Mouse (Mus musculus) embryonic facial prominence, embryonic 12.5 days (tissue): Measurements from ENCODE around the gene Eif4g3. TPM values are rescaled to one million over a fixed set of nuclear protein-coding genes. Genes with fewer than 3 reads are reported as not detected.
"Not testable (repeated sequence)": the region's sequence is repeated elsewhere in the genome, so short reads cannot be mapped to it uniquely, and the experiment has no call there.

Experiments used
- ATAC-seq: fragments of 200-750 bp; cut with Nextera tagmentation; 2 replicates; pipeline ENCODE4 v1.8.0; 2017; ENCODE audit not compliant: insufficient number of reproducible peaks, insufficient read depth, low FRiP score, low TSS enrichment
- H3K27ac ChIP-seq: fragments of 300-500 bp; sonication (generic); 2 replicates; pipeline ENCODE4 v1.5.1; 2016; ENCODE audit warnings: mild to moderate bottlenecking
- H3K27me3 ChIP-seq: fragments of 300-500 bp; sonication (generic); 2 replicates; pipeline ENCODE4 v1.6.1; 2016; ENCODE audit warnings: mild to moderate bottlenecking, moderate library complexity
- H3K36me3 ChIP-seq: fragments of 300-500 bp; sonication (generic); 2 replicates; pipeline ENCODE4 v1.6.1; 2016; ENCODE audit warnings: mild to moderate bottlenecking
- H3K4me1 ChIP-seq: fragments of 300-500 bp; sonication (generic); 2 replicates; pipeline ENCODE4 v1.6.1; 2016
- H3K4me2 ChIP-seq: fragments of 300-500 bp; sonication (generic); replicated peaks from 2 replicates; pipeline ENCODE4 v1.6.1; 2016; ENCODE audit warnings: mild to moderate bottlenecking, moderate library complexity
- H3K4me3 ChIP-seq: fragments of 300-500 bp; sonication (generic); 2 replicates; pipeline ENCODE4 v1.5.1; 2016; ENCODE audit warnings: mild to moderate bottlenecking
- H3K9ac ChIP-seq: fragments of 300-500 bp; sonication (generic); 2 replicates; pipeline ENCODE4 v1.6.1; 2016; ENCODE audit warnings: mild to moderate bottlenecking, moderate library complexity
- H3K9me3 ChIP-seq: fragments of 300-500 bp; sonication (generic); 2 replicates; pipeline ENCODE4 v1.6.1; 2016; ENCODE audit warnings: mild to moderate bottlenecking, moderate library complexity
- WGBS: fragments of 180-500 bp; shearing (Covaris S2); methylation state at CpG from one replicate; pipeline ENCODE4 v1.1.7; 2016; 5-methylcytosine and 5-hydroxymethylcytosine counted together
- polyA plus RNA-seq: library from polyadenylated mRNA; unstranded; fragments of >200 nt; fragmentation: Nextera tagmentation; extraction: Ambion mirVana; gene quantifications from 2 replicates; pipeline ENCODE4 v1.2.1, GENCODE M21; 2016

Eif4g3 gene
- polyA plus RNA-seq, 1 experiment from 2014 or later, result 49.7 TPM

GRCm38 (mm10) chr4:137963881-137964584, 28.8 kb upstream of the Eif4g3 start:
- Histone ChIP-seq H3K4me3 (no peak overlapping the region), H3K9ac (no peak overlapping the region), H3K4me2 (no peak overlapping the region), H3K27me3 (no peaks in the 10 kb centered on the region), H3K9me3 (0 out of 2 replicates have a peak, but pooled peaks cover 4% of the 10 kb centered on the region), H3K27ac (no peak overlapping the region), H3K4me1 (no peaks in the 10 kb centered on the region), H3K36me3 (peaks cover 60% of the 10 kb centered on the region)
- WGBS, result 55% methylated on average over 8 of the region's 9 CpGs
- no peak for ATAC-seq

GRCm38 (mm10) chr4:137964585-137964930, 28.3 kb upstream of the Eif4g3 start:
- WGBS, result 92% methylated on average over 11 of the region's 11 CpGs

DNA sequence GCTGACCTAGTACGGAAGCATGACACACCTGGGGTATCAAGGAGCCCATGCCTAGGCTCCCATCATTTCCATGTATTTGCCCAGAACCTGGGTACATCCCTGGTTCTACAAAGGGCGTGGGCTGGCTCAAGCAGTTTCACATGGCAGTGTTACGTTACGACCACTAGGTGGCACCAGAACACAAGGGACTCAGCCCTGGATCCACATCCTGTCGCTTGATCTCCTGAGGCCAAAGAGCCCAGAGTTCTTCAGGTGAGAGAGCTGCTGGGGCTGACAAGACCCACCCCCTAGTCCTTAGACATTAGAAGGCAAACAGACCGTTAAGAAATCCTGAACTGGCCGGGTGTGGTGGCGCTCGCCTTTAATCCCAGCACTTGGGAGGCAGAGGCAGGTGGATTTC, 24.6 kb upstream of the Eif4g3 start:
- no peak for ATAC-seq
- H3K27me3 ChIP-seq, result no peaks in the 10 kb centered on the region
- H3K9ac ChIP-seq, result no peak overlapping the region
- H3K9me3 ChIP-seq, result no peaks in the 10 kb centered on the region
- WGBS, result 12% methylated on average over 9 of the region's 9 CpGs
- no peak overlapping the region for H3K4me2 ChIP-seq
- H3K4me1 ChIP-seq, result no peaks in the 10 kb centered on the region
- H3K27ac ChIP-seq, result no peak overlapping the region
- no peak overlapping the region for H3K4me3 ChIP-seq
- peaks cover 19% of the 10 kb centered on the region for H3K36me3 ChIP-seq

More at GRCm38 (mm10) chr4:137964585-137964930, 28.3 kb upstream of the Eif4g3 start:
- no peak overlapping the region for H3K9ac ChIP-seq
- H3K27me3 ChIP-seq, result no peaks in the 10 kb centered on the region
- H3K4me3 ChIP-seq, result no peak overlapping the region
- H3K4me2 ChIP-seq, result no peak overlapping the region
- no peak overlapping the region for H3K27ac ChIP-seq
- ATAC-seq, result no peak
- H3K9me3 ChIP-seq, result 0 out of 2 replicates have a peak, but pooled peaks cover 3% of the 10 kb centered on the region
- H3K4me1 ChIP-seq, result no peaks in the 10 kb centered on the region
- peaks cover 54% of the 10 kb centered on the region for H3K36me3 ChIP-seq

- H3K9ac ChIP-seq, H3K27ac ChIP-seq, H3K36me3 ChIP-seq, H3K4me2 ChIP-seq, ATAC-seq, H3K4me1 ChIP-seq, H3K27me3 ChIP-seq, H3K4me3 ChIP-seq, H3K9me3 ChIP-seq: not testable (repeated sequence)
- no CpG with 5 or more reads among the region's 11 CpGs for WGBS
Measured at GRCm38 (mm10) chr4:137970623-137971199, 22.1 kb upstream of the Eif4g3 start.

GRCm38 (mm10) chr4:137974856-137975432, 17.9 kb upstream of the Eif4g3 start:
- no CpG with 5 or more reads among the region's 11 CpGs for WGBS
- not testable (repeated sequence) for H3K9ac ChIP-seq, H3K27ac ChIP-seq, H3K4me1 ChIP-seq, H3K36me3 ChIP-seq, H3K27me3 ChIP-seq, H3K4me3 ChIP-seq, ATAC-seq, H3K4me2 ChIP-seq, H3K9me3 ChIP-seq

DNA sequence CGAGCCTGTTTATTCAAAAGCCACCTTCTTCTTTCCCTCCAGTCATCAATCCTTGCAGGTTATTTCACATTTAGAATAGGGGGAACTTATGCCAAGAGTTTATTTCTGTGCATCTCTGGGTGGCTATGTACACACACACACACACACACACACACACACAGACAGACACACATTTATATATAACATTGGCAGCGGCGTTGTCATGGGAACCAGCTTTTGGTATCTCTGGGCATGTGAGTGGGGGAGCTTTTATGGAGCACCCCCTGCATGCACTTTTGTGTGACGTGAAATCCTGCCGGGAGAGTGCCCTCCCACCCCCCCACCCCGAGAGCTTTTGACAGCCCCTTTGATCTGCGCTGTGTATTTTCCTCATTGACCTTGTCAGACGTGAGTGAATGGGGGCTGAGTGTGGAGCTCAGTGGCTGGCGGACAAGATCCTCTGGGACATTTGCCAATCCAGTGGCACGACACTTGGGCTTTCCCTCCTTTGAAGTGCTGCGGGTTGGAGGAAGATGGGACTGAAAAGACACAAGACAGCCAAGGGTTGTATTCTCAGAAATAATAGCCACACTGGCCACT, 13.7 kb upstream of the Eif4g3 start:
- H3K4me2 ChIP-seq, ATAC-seq, H3K27me3 ChIP-seq, H3K9me3 ChIP-seq, H3K4me1 ChIP-seq, H3K27ac ChIP-seq, H3K36me3 ChIP-seq, H3K4me3 ChIP-seq, H3K9ac ChIP-seq: not testable (repeated sequence)
- no CpG with 5 or more reads among the region's 11 CpGs for WGBS

DNA sequence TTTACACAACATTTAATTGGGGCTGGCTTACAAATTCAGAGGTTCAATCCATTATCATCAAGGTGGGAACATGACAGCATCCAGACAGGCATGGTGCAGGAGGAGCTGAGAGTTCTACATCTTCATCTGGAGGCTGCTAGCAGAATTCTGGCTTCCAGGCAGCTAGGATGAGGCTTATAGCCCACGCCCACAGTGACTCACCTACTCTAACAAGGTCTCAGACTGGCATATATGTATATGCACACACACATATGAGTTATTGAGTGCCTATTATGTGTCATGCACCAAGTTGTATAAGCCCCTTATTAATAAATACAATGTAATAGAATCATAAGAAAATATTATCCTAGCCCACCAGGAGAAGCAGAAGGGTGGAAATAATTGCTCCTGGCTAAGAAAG, 10.0 kb upstream of the Eif4g3 start:
- no peaks in the 10 kb centered on the region for H3K36me3 ChIP-seq
- H3K27me3 ChIP-seq, result no peaks in the 10 kb centered on the region
- WGBS, result 77% methylated on average over 1 of the region's 1 CpGs
- no peak overlapping the region for H3K9ac ChIP-seq
- no peak overlapping the region for H3K4me2 ChIP-seq
- H3K27ac ChIP-seq, result no peak overlapping the region
- no peak overlapping the region for H3K4me3 ChIP-seq
- H3K9me3 ChIP-seq, result no peaks in the 10 kb centered on the region
- H3K4me1 ChIP-seq, result no peaks in the 10 kb centered on the region
- ATAC-seq, result no peak

DNA sequence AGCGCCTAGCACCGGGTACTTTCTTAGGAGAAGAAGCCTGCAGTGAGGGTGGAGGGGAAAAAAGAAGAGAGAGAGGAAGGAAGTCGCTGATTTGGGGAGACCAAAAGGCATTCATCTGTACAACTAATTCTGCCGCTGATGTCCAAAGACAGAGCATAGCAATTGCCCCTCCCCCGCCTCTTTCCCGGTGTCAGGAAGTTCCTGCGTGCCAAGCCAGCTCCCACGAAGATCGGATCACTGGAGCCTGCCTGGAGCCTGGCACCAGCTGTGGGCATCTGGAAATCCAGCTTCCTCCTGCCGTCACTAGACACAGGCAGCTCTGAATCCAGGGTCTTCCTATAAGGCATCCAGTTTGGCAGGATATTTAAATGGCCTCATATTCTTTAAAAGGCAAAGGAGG, 8.6 kb upstream of the Eif4g3 start:
- Histone ChIP-seq H3K4me1 (no peaks in the 10 kb centered on the region), H3K4me3 (no peak overlapping the region), H3K9ac (no peak overlapping the region), H3K9me3 (no peaks in the 10 kb centered on the region), H3K27ac (no peak overlapping the region), H3K4me2 (no peak overlapping the region), H3K36me3 (no peaks in the 10 kb centered on the region), H3K27me3 (no peaks in the 10 kb centered on the region)
- 24% methylated on average over 10 of the region's 10 CpGs for WGBS
- no peak for ATAC-seq

GRCm38 (mm10) chr4:137984746-137985145, 8.1 kb upstream of the Eif4g3 start:
- WGBS, result 67% methylated on average over 5 of the region's 5 CpGs
- Histone ChIP-seq H3K4me2 (no peak overlapping the region), H3K27ac (no peak overlapping the region), H3K27me3 (no peaks in the 10 kb centered on the region), H3K4me1 (no peaks in the 10 kb centered on the region), H3K4me3 (no peak overlapping the region), H3K9ac (no peak overlapping the region), H3K9me3 (no peaks in the 10 kb centered on the region), H3K36me3 (no peaks in the 10 kb centered on the region)
- no peak for ATAC-seq

DNA sequence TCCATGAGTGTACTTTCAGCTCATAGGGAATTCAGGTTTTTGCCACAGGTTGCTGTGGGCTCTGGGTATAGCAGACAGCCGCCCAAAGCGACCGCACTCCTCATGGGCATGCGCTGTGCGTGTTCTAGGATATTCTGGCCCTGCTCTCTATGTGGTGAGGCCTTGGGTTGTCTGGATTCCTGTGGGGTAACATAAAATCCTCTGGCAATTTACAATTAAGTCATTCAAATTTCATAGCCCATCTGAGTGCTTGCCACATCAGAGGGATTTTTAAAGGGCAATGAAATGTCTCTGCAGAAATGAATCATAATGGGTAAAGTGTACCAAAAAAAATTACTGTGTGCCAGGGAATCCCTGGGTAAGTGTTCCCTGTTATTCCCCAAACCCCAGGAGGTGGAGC, 3.4 kb upstream of the Eif4g3 start:
- WGBS, result 73% methylated on average over 5 of the region's 5 CpGs
- H3K4me3 ChIP-seq, result no peak overlapping the region
- H3K36me3 ChIP-seq, result no peaks in the 10 kb centered on the region
- H3K4me2 ChIP-seq, result no peak overlapping the region
- ATAC-seq, result no peak
- no peaks in the 10 kb centered on the region for H3K9me3 ChIP-seq
- 0 out of 2 replicates have a peak, but pooled peaks cover 4% of the 10 kb centered on the region for H3K4me1 ChIP-seq
- H3K27me3 ChIP-seq, result peaks cover 11% of the 10 kb centered on the region; the same call in 1 of the 2 replicates
- H3K27ac ChIP-seq, result no peak overlapping the region
- H3K9ac ChIP-seq, result no peak overlapping the region

DNA sequence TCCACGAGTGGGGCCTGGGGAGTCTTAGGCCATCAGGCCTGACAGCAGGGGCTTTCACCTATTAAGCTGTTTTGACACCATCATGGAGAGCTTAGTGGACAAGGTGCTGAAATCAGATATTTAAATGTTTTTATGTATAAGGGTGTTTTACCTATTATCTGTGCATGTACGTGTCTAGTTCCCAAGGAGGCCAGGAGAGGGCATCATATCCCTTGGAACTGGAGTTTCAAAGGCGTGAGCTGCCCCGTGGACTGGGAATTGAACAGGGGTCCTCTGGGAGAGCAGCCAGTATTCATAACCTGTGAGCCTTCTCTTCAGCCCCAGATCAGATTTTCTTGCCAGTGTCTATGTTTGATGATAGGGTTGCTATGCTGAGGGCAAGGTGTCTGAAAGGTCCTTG, 2.4 kb upstream of the Eif4g3 start:
- Histone ChIP-seq H3K9me3 (no peaks in the 10 kb centered on the region), H3K4me3 (no peak overlapping the region), H3K4me2 (no peak overlapping the region), H3K4me1 (peaks cover 12% of the 10 kb centered on the region), H3K27ac (no peak overlapping the region), H3K36me3 (no peaks in the 10 kb centered on the region), H3K27me3 (peaks cover 11% of the 10 kb centered on the region; the same call in 1 of the 2 replicates), H3K9ac (no peak overlapping the region)
- WGBS, result 76% methylated on average over 4 of the region's 4 CpGs
- ATAC-seq, result no peak

DNA sequence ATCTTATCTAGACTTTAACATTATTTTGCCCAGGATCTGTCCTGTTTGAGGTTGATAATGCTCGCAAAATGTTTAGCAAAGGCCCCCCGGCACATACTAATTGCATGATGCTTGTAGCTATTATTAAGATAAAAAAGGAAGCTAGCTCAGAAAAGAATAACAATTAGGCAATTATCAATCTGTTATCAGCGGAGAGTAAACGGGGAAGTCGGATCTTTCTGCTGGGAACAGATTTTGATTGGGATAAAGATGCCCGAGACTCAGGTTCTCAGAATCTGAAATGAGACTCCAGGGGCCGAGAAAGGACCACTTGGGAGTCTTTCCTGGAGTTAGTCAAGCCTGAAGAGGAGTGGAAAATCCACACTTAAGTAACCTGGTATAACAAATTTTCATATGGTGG, 1.6 kb upstream of the Eif4g3 start:
- Histone ChIP-seq H3K4me3 (no peak overlapping the region), H3K36me3 (peaks cover 5% of the 10 kb centered on the region), H3K9me3 (no peaks in the 10 kb centered on the region), H3K27me3 (peaks cover 11% of the 10 kb centered on the region; the same call in 1 of the 2 replicates), H3K27ac (no peak overlapping the region), H3K9ac (no peak overlapping the region), H3K4me1 (peaks cover 21% of the 10 kb centered on the region), H3K4me2 (no peak overlapping the region)
- no peak for ATAC-seq
- WGBS, result 60% methylated on average over 7 of the region's 7 CpGs
